Mouse (Mus musculus) kidney, embryonic 14.5 days (tissue): ENCODE results near the gene R3hdm2. TPM values are rescaled to one million over a fixed set of nuclear protein-coding genes. Genes with fewer than 3 reads are reported as not detected.

ENCODE experiments used
- ATAC-seq: fragments of 200-750 bp; cut with Nextera tagmentation; 2 replicates; pipeline ENCODE4 v1.8.0; 2017; ENCODE audit warnings: moderate number of reproducible peaks, mild to moderate bottlenecking, moderate TSS enrichment, moderate library complexity; ENCODE audit not compliant: low FRiP score, low TSS enrichment
- H3K27ac ChIP-seq: fragments of 300-500 bp; sonication (generic); 2 replicates; pipeline ENCODE4 v1.5.1; 2014; ENCODE audit warnings: low read depth, mild to moderate bottlenecking, low read length, moderate library complexity, mixed read lengths
- H3K27me3 ChIP-seq: fragments of 300-500 bp; sonication (generic); 2 replicates; pipeline ENCODE4 v1.6.1; 2014; ENCODE audit warnings: mild to moderate bottlenecking, low read length; ENCODE audit not compliant: control insufficient read depth, insufficient read depth
- H3K36me3 ChIP-seq: fragments of 300-500 bp; sonication (generic); 2 replicates; pipeline ENCODE4 v1.6.1; 2014; ENCODE audit warnings: low read length, mixed read lengths; ENCODE audit not compliant: control insufficient read depth, insufficient read depth
- H3K4me1 ChIP-seq: fragments of 300-500 bp; sonication (generic); 2 replicates; pipeline ENCODE4 v1.6.1; 2014; ENCODE audit warnings: low read length, mixed read lengths; ENCODE audit not compliant: control insufficient read depth, insufficient read depth
- H3K4me2 ChIP-seq: fragments of 300-500 bp; sonication (generic); replicated peaks from 2 replicates; pipeline ENCODE4 v1.6.1; 2014; ENCODE audit warnings: low read depth, mild to moderate bottlenecking, low read length
- H3K4me3 ChIP-seq: fragments of 300-500 bp; sonication (generic); 2 replicates; pipeline ENCODE4 v1.5.1; 2014; ENCODE audit warnings: mild to moderate bottlenecking, low read length
- H3K9ac ChIP-seq: fragments of 300-500 bp; sonication (generic); 2 replicates; pipeline ENCODE4 v1.6.1; 2014; ENCODE audit warnings: low read depth, mild to moderate bottlenecking, low read length, moderate library complexity
- H3K9me3 ChIP-seq: fragments of 300-500 bp; sonication (generic); 2 replicates; pipeline ENCODE4 v1.6.1; 2016; ENCODE audit warnings: low read length; ENCODE audit not compliant: control insufficient read depth
- whole genome bisulfite sequencing: fragments of 180-500 bp; shearing (Covaris S2); extraction: QIAGEN DNeasy Blood & Tissue Kit; methylation state at CpG from one replicate; pipeline ENCODE4 v1.1.7; 2014; 5-methylcytosine and 5-hydroxymethylcytosine counted together
- polyA plus RNA-seq: library from polyadenylated mRNA; unstranded; fragments of >200 nt; fragmentation: Nextera tagmentation; extraction: Ambion mirVana; gene quantifications from 2 replicates; pipeline ENCODE4 v1.2.1, GENCODE M21; 2014

The R3hdm2 gene
- polyA plus RNA-seq, 1 experiment from 2014 or later = 37.9 TPM

DNA sequence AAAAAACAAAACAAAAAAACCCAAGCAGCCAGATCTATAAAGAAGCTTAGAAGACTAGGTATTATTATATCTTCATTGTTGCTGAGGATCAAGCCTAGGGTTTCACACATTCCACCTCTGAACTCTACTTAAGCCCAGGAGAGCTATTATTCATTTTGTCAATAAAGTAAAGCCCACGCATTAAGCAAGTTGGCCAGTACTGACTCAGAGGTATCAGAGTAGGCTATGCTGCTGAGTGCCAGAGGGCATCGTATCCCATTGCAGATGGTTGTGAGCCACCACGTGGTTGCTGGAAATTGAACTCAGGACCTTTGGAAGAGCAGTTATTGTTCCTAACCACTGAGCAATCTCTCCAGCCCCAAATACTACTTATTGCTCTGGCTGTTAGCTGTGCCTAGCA is 163.8 kb downstream of the R3hdm2 start:
- Histone ChIP-seq H3K27me3 (no peaks in the 10 kb centered on the region), H3K27ac (no peak overlapping the region), H3K9ac (no peak overlapping the region), H3K4me1 (no peaks in the 10 kb centered on the region), H3K4me3 (no peak overlapping the region), H3K9me3 (no peaks in the 10 kb centered on the region), H3K4me2 (no peak overlapping the region), H3K36me3 (peaks cover 71% of the 10 kb centered on the region)
- no peak for ATAC-seq
- WGBS = 78% methylated on average over 3 of the region's 3 CpGs

DNA sequence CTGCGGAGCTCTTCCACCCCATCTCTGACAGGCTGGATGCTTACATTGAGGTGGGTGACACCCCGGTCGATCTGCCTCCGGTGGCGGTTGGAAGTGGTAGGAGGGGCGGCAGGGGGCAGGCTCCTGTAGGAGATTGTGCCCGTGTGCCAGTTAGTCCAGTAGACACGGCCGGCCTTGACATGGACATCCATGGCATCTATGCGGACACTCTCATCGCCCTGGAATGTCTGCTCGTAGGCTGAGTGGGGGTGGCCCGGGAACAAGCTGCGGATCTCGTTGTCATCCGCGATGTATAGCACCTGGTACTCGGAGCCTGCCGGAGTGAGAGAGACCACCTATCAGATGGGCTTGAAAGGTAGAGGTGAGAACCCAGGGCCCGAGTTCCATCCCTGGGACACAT is 164.2 kb downstream of the R3hdm2 start:
- Histone ChIP-seq H3K9ac (no peak overlapping the region), H3K9me3 (no peaks in the 10 kb centered on the region), H3K4me1 (no peaks in the 10 kb centered on the region), H3K4me3 (no peak overlapping the region), H3K27me3 (no peaks in the 10 kb centered on the region), H3K4me2 (no peak overlapping the region), H3K27ac (no peak overlapping the region), H3K36me3 (peaks cover 73% of the 10 kb centered on the region)
- WGBS = 89% methylated on average over 20 of the region's 20 CpGs
- no peak for ATAC-seq

DNA sequence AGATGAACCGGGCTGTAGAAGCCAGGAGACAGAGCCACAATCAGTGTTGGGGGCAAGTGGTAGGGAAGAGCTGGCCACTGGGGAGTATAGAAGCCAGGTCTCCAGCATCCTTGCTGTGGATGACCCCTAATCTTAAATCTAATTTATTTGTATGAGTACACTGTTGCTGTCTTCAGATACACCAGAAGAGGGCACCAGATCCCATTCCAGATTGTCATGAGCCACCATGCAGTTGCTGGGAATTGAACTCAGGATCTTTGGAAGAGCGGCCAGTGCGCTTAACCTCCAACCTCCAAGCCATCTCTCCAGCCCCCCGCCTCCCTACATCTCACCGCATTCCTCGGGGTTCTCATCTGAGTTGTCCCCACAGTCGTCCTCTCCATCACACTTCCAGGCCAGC is 166.4 kb downstream of the R3hdm2 start:
- no peak overlapping the region for H3K4me2 ChIP-seq
- H3K27ac ChIP-seq = no peak overlapping the region
- H3K27me3 ChIP-seq = no peaks in the 10 kb centered on the region
- H3K9ac ChIP-seq = no peak overlapping the region
- WGBS = 93% methylated on average over 7 of the region's 7 CpGs
- no peaks in the 10 kb centered on the region for H3K4me1 ChIP-seq
- ATAC-seq = no peak
- no peak overlapping the region for H3K4me3 ChIP-seq
- no peaks in the 10 kb centered on the region for H3K9me3 ChIP-seq
- H3K36me3 ChIP-seq = peaks cover 79% of the 10 kb centered on the region

- H3K36me3 ChIP-seq = peaks cover 85% of the 10 kb centered on the region
- WGBS = 98% methylated on average over 15 of the region's 15 CpGs
- no peak overlapping the region for H3K4me2 ChIP-seq
- ATAC-seq = no peak
- no peak overlapping the region for H3K27ac ChIP-seq
- H3K4me3 ChIP-seq = no peak overlapping the region
- H3K27me3 ChIP-seq = no peaks in the 10 kb centered on the region
- H3K9me3 ChIP-seq = no peaks in the 10 kb centered on the region
- no peak overlapping the region for H3K9ac ChIP-seq
- H3K4me1 ChIP-seq = no peaks in the 10 kb centered on the region
These were observed 168.1 kb downstream of the R3hdm2 start for GRCm38 (mm10) chr10:127548236-127548635.

Other genes with a start within 250 kb of the R3hdm2 start
- gene B4galnt1, start 215.1 kb upstream of the R3hdm2 start, polyA plus RNA-seq = 6.2 and 8.7 TPM in 2 replicates
- gene Slc26a10, start 199.7 kb upstream of the R3hdm2 start, polyA plus RNA-seq = 2.0 and 2.3 TPM in 2 replicates
- 31.0 and 32.9 TPM in 2 replicates for gene Arhgef25, start 190.2 kb upstream of the R3hdm2 start, polyA plus RNA-seq
- 107 and 117 TPM in 2 replicates for gene Dtx3, start 184.6 kb upstream of the R3hdm2 start, polyA plus RNA-seq
- gene Pip4k2c, start 168.7 kb upstream of the R3hdm2 start, polyA plus RNA-seq = 19.2 and 31.0 TPM in 2 replicates
- 0.37 and 0.57 TPM in 2 replicates for gene Kif5a, start 117.0 kb upstream of the R3hdm2 start, polyA plus RNA-seq
- gene Dctn2, start 114.0 kb upstream of the R3hdm2 start, polyA plus RNA-seq = 164 and 173 TPM in 2 replicates
- gene Mbd6, start 91.3 kb upstream of the R3hdm2 start, polyA plus RNA-seq = 16.2 and 22.3 TPM in 2 replicates
- 93.9 and 146 TPM in 2 replicates for gene Mars, start 68.5 kb upstream of the R3hdm2 start, polyA plus RNA-seq
- 3.0 and 3.1 TPM in 2 replicates for gene Arhgap9, start 58.4 kb upstream of the R3hdm2 start, polyA plus RNA-seq
- 8.2 and 9.2 TPM in 2 replicates for gene Gli1, start 38.4 kb upstream of the R3hdm2 start, polyA plus RNA-seq
- 0.07 and 0.08 TPM in 2 replicates for gene Inhbe, start 25.9 kb upstream of the R3hdm2 start, polyA plus RNA-seq
- gene Inhbc, start 9.9 kb upstream of the R3hdm2 start, polyA plus RNA-seq = 0.10 and 0.22 TPM in 2 replicates
- gene Stac3, start 121.4 kb downstream of the R3hdm2 start, polyA plus RNA-seq = 0.39 and 0.50 TPM in 2 replicates
- 27.1 and 32.7 TPM in 2 replicates for gene Ndufa4l2, start 134.6 kb downstream of the R3hdm2 start, polyA plus RNA-seq
- gene Shmt2, start 142.1 kb downstream of the R3hdm2 start, polyA plus RNA-seq = 68.9 and 99.8 TPM in 2 replicates
- 0.49 and 1.2 TPM in 2 replicates for gene Nxph4, start 154.2 kb downstream of the R3hdm2 start, polyA plus RNA-seq
- gene Lrp1, start 240.8 kb downstream of the R3hdm2 start, polyA plus RNA-seq = 44.2 and 54.9 TPM in 2 replicates